Mouse (Mus musculus) cerebellum, adult 2 months (tissue): ENCODE measurements around the gene Tm2d3. TPM values are rescaled to one million over a fixed set of nuclear protein-coding genes. Genes with fewer than 3 reads are reported as not detected.
A peak's percentile ranks its signal among the peaks of the same experiment; 100 is the strongest.

Source experiments
- DNase-seq, 2 experiments: peaks; one replicate each; pipeline ENCODE4 v3.0.0; 2021
- H3K27ac ChIP-seq: fragments of 200-500 bp; 2 replicates; pipeline ENCODE4 v1.5.1; 2012; ENCODE audit warnings: low read length, control low read depth, inconsistent platforms; ENCODE audit not compliant: insufficient read depth
- H3K27me3 ChIP-seq: fragments of 200-500 bp; 2 replicates; pipeline ENCODE4 v1.6.1; 2012; ENCODE audit warnings: inconsistent platforms, mild to moderate bottlenecking, low read length, moderate library complexity; ENCODE audit not compliant: control insufficient read depth, insufficient read depth
- H3K4me1 ChIP-seq: fragments of 200-500 bp; 2 replicates; pipeline ENCODE4 v1.6.1; 2011; ENCODE audit warnings: low read length; ENCODE audit not compliant: control insufficient read depth, insufficient read depth
- H3K4me3 ChIP-seq: fragments of 200-500 bp; replicated peaks from 2 replicates; pipeline ENCODE3; 2011; ENCODE audit warnings: mild to moderate bottlenecking, low read depth, low read length, control low read depth; ENCODE audit not compliant: insufficient read depth
- CTCF ChIP-seq: fragments of 200-500 bp; IDR thresholded peaks from 2 replicates; pipeline ENCODE4 v1.5.1; 2011; ENCODE audit warnings: low read depth, mild to moderate bottlenecking, control low read depth, low read length, moderate library complexity, borderline replicate concordance; ENCODE audit not compliant: insufficient read depth
- POLR2A ChIP-seq: fragments of 200-500 bp; IDR thresholded peaks from 2 replicates; pipeline ENCODE4 v1.6.1; 2011; ENCODE audit warnings: low read length, control low read depth, borderline replicate concordance; ENCODE audit not compliant: insufficient read depth
- WGBS: fragments of 180-500 bp; shearing (Covaris S2); methylation state at CpG from one replicate; pipeline ENCODE4 v1.1.7; 2018; 5-methylcytosine and 5-hydroxymethylcytosine counted together
- polyA plus RNA-seq: library from polyadenylated mRNA; depleted of rRNA; stranded (reverse); fragments of >200 nt; gene quantifications from 2 replicates; pipeline ENCODE4 v1.2.3, GENCODE M21; 2012; rRNA removed

Gene Tm2d3
- polyA plus RNA-seq = 142 and 151 TPM in 2 replicates

GRCm38 (mm10) chr7:65690869-65691268 lies at the start of gene Tm2d3:
TSS of gene Tm2d3 (plus strand) at chr7:65691169.
- H3K4me3 ChIP-seq = no peak within 1 kb of the TSS
- no peak for TF ChIP-seq POLR2A
- no peak for TF ChIP-seq CTCF
- H3K4me1 ChIP-seq = no peaks in the 10 kb centered on the region
- WGBS = 90% methylated on average over 7 of the region's 7 CpGs
- DNase-seq = no peak
- 0 out of 2 replicates have a peak, but pooled peaks cover 1% of the 10 kb centered on the region for H3K27me3 ChIP-seq
- H3K27ac ChIP-seq = no peak within 1 kb of the TSS

GRCm38 (mm10) chr7:65642371-65643304 lies 48.3 kb upstream of the Tm2d3 start:
- Histone ChIP-seq H3K4me1 (no peaks in the 10 kb centered on the region), H3K4me3 (no peak overlapping the region), H3K27me3 (no peaks in the 10 kb centered on the region), H3K27ac (no peak overlapping the region)
- WGBS = 70% methylated on average over 6 of the region's 6 CpGs
- no peak for DNase-seq
- peak; percentile 47; the same call in 1 of the 2 replicates for TF ChIP-seq CTCF
- no peak for TF ChIP-seq POLR2A

GRCm38 (mm10) chr7:65643861-65644421 lies 47.0 kb upstream of the Tm2d3 start:
- H3K27ac ChIP-seq = no peak overlapping the region
- TF ChIP-seq CTCF = no peak
- no peak for TF ChIP-seq POLR2A
- H3K4me1 ChIP-seq = no peaks in the 10 kb centered on the region
- peak overlapping the region; percentile 55 for H3K4me3 ChIP-seq
- no peaks in the 10 kb centered on the region for H3K27me3 ChIP-seq
- peak in 1 of 2 experiments; percentile 17 for DNase-seq
- WGBS = 11% methylated on average over 6 of the region's 6 CpGs

- peak; percentile 97 to 98 for DNase-seq
- 1% methylated on average over 64 of the region's 64 CpGs for WGBS
- H3K27me3 ChIP-seq = no peaks in the 10 kb centered on the region
Measured at GRCm38 (mm10) chr7:65644643-65645351, 46.2 kb upstream of the Tm2d3 start, which contains the start of gene Tarsl2. TSS of gene Tarsl2 (plus strand) at chr7:65644898.

GRCm38 (mm10) chr7:65645996-65646395 lies 45.0 kb upstream of the Tm2d3 start:
- Histone ChIP-seq H3K27ac (no peak overlapping the region), H3K4me1 (no peaks in the 10 kb centered on the region), H3K4me3 (no peak overlapping the region), H3K27me3 (no peaks in the 10 kb centered on the region)
- DNase-seq = no peak
- WGBS = 93% methylated on average over 8 of the region's 8 CpGs
- TF ChIP-seq POLR2A = no peak
- no peak for TF ChIP-seq CTCF

More at GRCm38 (mm10) chr7:65644643-65645351, 46.2 kb upstream of the Tm2d3 start, which contains the start of gene Tarsl2:
- no peaks in the 10 kb centered on the region for H3K4me1 ChIP-seq
- peak within 1 kb of the TSS; percentile 55 for H3K4me3 ChIP-seq
- peak within 1 kb of the TSS; percentile 77 for H3K27ac ChIP-seq
- TF ChIP-seq CTCF (peak; percentile 35; the same call in 1 of the 2 replicates), POLR2A (peak; percentile 79)

GRCm38 (mm10) chr7:65650662-65651061 lies 40.3 kb upstream of the Tm2d3 start:
- 94% methylated on average over 4 of the region's 4 CpGs for WGBS
- H3K4me3 ChIP-seq = no peak overlapping the region

GRCm38 (mm10) chr7:65657490-65658120 lies 33.4 kb upstream of the Tm2d3 start:
- H3K4me3 ChIP-seq = no peak overlapping the region
- WGBS = 92% methylated on average over 2 of the region's 2 CpGs

More at GRCm38 (mm10) chr7:65650662-65651061, 40.3 kb upstream of the Tm2d3 start:
- Histone ChIP-seq H3K4me1 (no peaks in the 10 kb centered on the region), H3K27ac (no peak overlapping the region), H3K27me3 (no peaks in the 10 kb centered on the region)
- no peak for DNase-seq
- TF ChIP-seq CTCF (no peak), POLR2A (no peak)

More at GRCm38 (mm10) chr7:65657490-65658120, 33.4 kb upstream of the Tm2d3 start:
- TF ChIP-seq CTCF (no peak), POLR2A (no peak)
- DNase-seq = no peak
- Histone ChIP-seq H3K27me3 (no peaks in the 10 kb centered on the region), H3K4me1 (no peaks in the 10 kb centered on the region), H3K27ac (no peak overlapping the region)
